Mouse (Mus musculus) ES-Bruce4 (cell line): ENCODE data around the gene Tom1.

Experiments used
- CTCF ChIP-seq: IDR thresholded peaks from one replicate; pipeline ENCODE4 v1.8.1; 2011; ENCODE audit warnings: low read depth, low read length
- EP300 ChIP-seq: IDR thresholded peaks from 2 replicates; pipeline ENCODE4 v1.6.1; 2011; ENCODE audit warnings: low read depth, low read length; ENCODE audit not compliant: insufficient read depth
- POLR2A ChIP-seq: IDR thresholded peaks from one replicate; pipeline ENCODE4 v1.8.1; 2011; ENCODE audit warnings: low read length; ENCODE audit not compliant: insufficient read depth

DNA sequence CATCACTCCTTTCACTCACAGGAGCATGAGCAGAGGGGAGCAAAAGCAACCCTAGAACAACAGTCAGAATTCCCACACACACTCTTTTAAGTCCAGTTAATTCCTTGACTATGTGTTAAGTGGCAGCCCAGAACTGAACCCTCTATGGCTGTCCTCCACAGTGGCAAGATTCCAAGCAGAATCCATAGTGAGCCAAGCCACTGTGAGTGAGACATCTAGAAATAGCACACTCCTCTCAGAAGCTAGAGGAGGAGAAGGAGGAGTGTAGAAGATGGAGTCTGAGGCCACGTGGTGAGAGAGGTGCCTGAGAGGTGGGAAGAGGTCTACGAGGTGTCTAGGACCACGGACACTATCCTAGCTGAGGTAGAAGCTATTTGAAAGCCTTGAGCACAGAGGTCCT, 31.3 kb downstream of the Tom1 start:
- no peak for TF ChIP-seq CTCF
- TF ChIP-seq POLR2A, result no peak
- no peak for TF ChIP-seq EP300
